Mouse (Mus musculus) liver, postnatal 0 days (tissue): ENCODE data around the gene Mmp23.

Source experiments
- CTCF ChIP-seq: sonication (generic); IDR thresholded peaks from 2 replicates; pipeline ENCODE4 v1.5.1; 2016; ENCODE audit warnings: antibody characterized with exemption, low read depth
- EP300 ChIP-seq: IDR thresholded peaks from 2 replicates; pipeline ENCODE4 v1.6.1; 2016; ENCODE audit warnings: antibody characterized with exemption, low read depth, mild to moderate bottlenecking

- TF ChIP-seq CTCF (no peak), EP300 (no peak)
Observed at GRCm38 (mm10) chr4:155618321-155618720, 34.9 kb downstream of the Mmp23 start.
